Mouse (Mus musculus): ENCODE measurements at regions not wholly inside any gene's neighbourhood (a gene's known extent, or its start where the extent isn't known, plus 50 kb on each side); places are given as distances from the start of the nearest gene placed in this dataset.

GRCm38 (mm10) chr7:31208237-31209054 lies 52.8 kb upstream of the Gramd1a start:
- Histone ChIP-seq H3K27me3 (ENCODE audit: control insufficient read depth, insufficient read depth, low read length) (no peaks in the 10 kb centered on the region), H3K4me1 (replicated peaks; ENCODE audit: control insufficient read depth, insufficient read depth, low read length) (peaks cover 4% of the 10 kb centered on the region; the same call in 1 of the 2 replicates), H3K27ac (ENCODE audit: control insufficient read depth, insufficient read depth, low read length) (no peak overlapping the region), H3K4me3 (ENCODE audit: control insufficient read depth, insufficient read depth, low read length) (peak overlapping the region; percentile 67), H3K36me3 (ENCODE audit: control insufficient read depth, insufficient read depth, low read length) (no peaks in the 10 kb centered on the region)
- DNase-seq, result peak; percentile 69
- TF ChIP-seq POLR2A (IDR thresholded peaks at IDR 0.05; ENCODE audit: control insufficient read depth, extremely low read depth, insufficient read depth, low read length, poor library complexity) (no peak), CTCF (IDR thresholded peaks at IDR 0.05; ENCODE audit: borderline replicate concordance, control insufficient read depth, extremely low read depth, insufficient read depth, low read length, poor library complexity) (no peak)
- WGBS, result 46% methylated on average over 34 of the region's 34 CpGs

- 64% methylated on average over 13 of the region's 13 CpGs for WGBS
- no peak overlapping the region for H3K27ac ChIP-seq (ENCODE audit: control insufficient read depth, insufficient read depth, low read length)
- H3K4me3 ChIP-seq (ENCODE audit: control insufficient read depth, insufficient read depth, low read length), result peak overlapping the region; percentile 67
- H3K36me3 ChIP-seq (ENCODE audit: control insufficient read depth, insufficient read depth, low read length), result no peaks in the 10 kb centered on the region
- TF ChIP-seq CTCF (IDR thresholded peaks at IDR 0.05; ENCODE audit: borderline replicate concordance, control insufficient read depth, extremely low read depth, insufficient read depth, low read length, poor library complexity), result no peak
- TF ChIP-seq POLR2A (IDR thresholded peaks at IDR 0.05; ENCODE audit: control insufficient read depth, extremely low read depth, insufficient read depth, low read length, poor library complexity), result no peak
- no peaks in the 10 kb centered on the region for H3K27me3 ChIP-seq (ENCODE audit: control insufficient read depth, insufficient read depth, low read length)
- no peak for DNase-seq
- peaks cover 4% of the 10 kb centered on the region; the same call in 1 of the 2 replicates for H3K4me1 ChIP-seq (replicated peaks; ENCODE audit: control insufficient read depth, insufficient read depth, low read length)
Measured at GRCm38 (mm10) chr7:31207563-31208236, 52.0 kb upstream of the Gramd1a start.
